Mouse (Mus musculus) lung, postnatal 14 days (tissue): ENCODE measurements around the gene Copb2.

Source experiments
- DNase-seq: peaks from one replicate; pipeline ENCODE4 v3.0.0; 2021

Gene Copb2

GRCm38 (mm10) chr9:98563137-98564126 is at the start of gene Copb2:
Gene Copb2 (plus strand): TSS chr9:98563721.
- peak; percentile 99 for DNase-seq

- DNase-seq: no peak
Measured at GRCm38 (mm10) chr9:98523872-98524271, 39.6 kb upstream of the Copb2 start.

DNA sequence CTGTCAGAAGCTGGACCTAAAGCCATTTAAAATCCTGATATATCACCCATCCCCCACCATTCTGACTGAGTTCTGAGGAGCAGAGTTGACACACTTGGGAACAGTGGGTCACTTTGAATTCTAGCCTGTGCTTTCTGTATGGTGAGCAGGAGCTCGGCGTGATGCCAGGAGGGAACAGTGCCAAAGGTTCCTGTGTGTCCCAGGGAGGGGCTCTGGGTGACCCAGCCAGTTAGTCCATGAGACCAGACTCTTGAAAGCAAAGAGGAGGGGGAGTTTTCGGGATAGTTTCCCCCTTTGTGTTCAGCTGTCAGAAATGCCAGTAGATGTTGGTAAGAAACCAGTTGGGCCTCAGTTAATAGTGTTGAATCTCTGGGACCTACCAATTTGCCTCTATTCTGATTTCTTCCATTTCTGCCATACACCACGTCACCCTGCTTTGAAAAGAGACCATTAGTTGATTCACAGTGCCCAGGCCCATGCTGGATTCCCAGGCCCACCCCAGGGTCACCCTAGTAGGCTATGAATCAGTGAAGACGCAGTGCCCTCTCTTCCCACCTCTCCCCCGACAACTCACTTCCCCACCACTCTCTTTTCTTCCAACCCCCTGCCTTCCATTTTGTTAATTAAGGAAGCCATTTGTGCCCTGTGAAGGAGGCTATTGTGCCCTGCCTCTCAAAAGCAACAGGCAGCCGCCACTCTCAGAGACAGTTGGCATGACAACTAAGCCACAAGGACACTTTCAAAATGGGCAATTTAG is 38.6 kb upstream of the Copb2 start:
- peak; percentile 7 for DNase-seq

- DNase-seq: no peak
Measured at GRCm38 (mm10) chr9:98525543-98525924, 38.0 kb upstream of the Copb2 start.

DNA sequence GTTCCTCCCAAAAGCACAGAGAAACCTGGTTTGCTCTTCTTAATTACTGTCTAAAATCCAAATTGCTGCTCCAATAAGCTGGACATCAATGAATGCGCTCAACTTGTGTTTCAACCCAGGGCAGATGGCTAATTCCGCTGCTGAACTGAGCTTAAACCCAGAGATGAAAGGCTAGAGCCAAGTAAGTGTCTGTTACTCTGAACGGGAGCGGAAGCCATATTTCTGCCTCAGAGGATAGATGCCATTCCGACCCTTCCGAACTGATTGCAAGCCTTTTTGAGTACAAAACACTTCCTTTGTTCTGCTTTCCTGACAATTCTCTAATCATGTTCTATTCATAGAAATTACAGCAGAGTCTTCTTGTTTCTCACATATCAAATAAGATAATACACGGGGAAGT is 36.3 kb upstream of the Copb2 start:
- DNase-seq: no peak

DNA sequence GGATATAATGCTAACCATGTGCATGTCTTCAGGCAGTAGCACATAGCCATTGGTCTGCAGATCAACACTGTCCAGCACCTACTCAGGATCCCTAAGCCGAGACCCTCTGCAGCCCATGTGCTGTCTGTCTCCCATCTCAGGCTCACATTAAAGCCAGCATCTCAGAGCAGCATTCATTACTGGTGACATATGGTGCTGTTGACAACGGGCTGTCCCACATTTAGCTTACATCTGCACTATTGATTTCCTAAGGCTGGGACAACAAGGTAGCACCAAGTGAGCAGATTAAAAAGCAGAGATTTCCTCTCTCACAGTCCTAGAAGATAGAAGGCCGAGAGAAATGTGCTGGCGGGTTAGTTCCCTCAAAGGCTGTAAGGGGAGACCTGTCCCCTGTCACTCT is 33.7 kb upstream of the Copb2 start:
- no peak for DNase-seq

- DNase-seq: no peak
Measured at GRCm38 (mm10) chr9:98530999-98531398, 32.5 kb upstream of the Copb2 start.

GRCm38 (mm10) chr9:98534675-98535280 is 28.7 kb upstream of the Copb2 start:
- DNase-seq: no peak

DNA sequence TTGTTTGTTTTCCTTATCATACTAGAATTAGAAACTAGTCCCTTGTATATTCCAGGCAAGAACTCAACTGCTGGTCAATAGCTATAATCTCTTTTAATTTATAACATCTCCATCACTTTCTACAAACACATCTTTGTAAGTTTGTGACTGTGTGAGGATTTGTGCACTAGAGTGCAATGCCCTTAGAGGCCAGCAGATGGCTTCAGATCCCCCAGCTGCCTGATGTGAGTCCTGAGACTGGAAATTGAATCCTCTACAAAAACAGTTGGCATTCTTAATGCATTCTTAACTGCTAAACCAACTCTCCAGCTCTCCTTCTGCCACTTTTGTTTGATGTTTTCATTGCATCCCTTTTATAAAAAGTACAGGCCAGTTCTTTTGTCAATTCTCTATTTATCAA is 27.8 kb upstream of the Copb2 start:
- DNase-seq: no peak

DNA sequence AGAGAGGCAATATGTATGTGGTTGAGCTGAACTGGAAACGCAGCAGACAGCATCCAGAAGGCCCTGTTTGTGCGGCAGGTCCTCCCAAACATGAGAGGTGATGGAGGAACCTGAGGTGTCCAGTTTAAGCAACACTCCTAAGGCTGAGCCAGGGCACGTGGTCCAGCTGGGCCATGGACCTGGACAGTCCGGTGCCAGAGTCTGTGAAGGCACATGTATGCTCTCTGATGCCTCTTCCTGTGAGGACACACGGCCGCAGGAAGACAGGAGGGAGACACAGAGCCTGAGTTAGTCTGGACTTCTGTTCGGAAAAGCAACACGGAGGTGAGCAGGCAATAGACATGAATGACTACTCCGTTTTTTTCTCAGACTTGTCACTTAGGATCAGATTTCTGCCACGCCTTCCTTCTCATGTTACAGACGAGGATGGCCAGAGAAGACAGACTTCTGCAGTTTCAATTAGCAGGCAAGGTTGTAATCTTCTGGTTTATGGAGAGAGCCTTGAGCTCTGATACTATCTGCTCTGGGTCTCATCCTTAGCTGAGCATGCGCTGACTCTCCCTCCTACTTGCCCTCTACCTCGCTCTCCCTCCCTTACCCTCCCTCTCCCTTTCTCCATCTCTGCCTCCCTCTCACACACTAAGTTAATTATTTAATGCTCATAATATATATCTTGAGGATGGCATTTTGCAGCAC is 25.4 kb upstream of the Copb2 start:
- no peak for DNase-seq

DNA sequence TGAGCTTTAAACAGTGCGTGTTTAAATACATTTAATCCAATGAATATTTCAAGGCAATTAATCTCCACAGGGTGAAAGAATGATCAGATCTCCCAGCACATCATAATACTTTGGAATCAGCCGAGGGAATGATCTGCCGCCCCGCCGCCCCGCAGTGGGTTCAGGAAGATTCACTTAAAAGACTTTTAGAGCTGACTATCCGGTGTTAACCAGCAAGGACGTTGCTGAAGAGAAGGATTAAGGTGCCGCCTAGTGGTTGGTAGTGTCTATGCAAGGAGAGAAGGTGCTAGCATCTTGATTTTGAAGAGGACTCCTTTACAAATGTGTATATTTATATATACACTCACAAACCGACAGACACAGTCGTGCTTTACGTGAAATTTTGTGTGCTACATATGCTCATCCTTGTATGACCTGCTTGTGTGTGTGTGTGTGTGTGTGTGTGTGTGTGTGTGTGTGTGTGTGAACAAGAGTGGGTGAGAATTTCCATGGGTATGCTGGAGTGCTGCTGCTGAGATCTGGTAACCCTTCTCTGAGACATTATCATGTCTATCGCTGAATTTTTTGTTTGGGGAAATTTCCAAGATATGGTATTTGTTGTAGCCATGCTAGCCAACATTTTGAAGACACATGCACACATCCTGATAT is 24.7 kb upstream of the Copb2 start:
- peak; percentile 74 for DNase-seq

DNA sequence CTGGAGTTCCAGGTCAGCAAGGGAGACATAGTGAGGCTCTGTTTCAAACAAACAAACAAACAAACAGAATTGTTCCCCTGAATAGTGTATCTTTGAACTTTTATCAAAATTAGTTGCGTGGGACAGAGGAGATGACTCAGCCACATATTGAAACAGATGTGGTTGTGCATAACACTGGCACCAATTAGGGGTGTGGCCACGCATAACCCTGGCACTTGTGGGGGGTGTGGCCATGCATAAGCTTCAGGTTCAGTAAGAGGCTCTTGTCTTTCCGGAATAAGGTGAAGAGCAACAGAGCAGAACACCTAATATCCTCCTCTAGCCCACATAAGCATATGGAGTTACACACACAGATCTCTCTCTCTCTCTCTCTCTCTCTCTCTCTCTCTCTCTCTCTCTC is 19.5 kb upstream of the Copb2 start:
- no peak for DNase-seq

DNA sequence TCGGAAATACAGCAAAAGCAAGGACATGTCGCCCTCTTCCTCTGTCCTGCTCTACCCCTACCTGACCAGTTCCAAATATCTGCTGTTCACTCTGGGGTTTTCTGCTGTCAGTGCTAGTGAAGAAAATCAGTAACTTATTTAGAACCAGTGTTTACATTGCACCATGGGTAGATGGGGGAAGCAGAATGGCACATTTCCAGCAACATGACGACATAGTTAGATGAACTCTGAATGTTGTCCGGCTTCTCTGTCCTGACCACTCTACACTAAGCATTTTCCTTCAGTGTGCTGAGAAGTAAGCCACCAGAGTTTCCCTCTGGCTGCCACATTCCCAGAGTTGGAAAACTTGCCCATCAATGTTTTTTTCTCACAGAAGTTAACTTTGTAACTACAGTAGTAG is 20.3 kb downstream of the Copb2 start:
- no peak for DNase-seq

DNA sequence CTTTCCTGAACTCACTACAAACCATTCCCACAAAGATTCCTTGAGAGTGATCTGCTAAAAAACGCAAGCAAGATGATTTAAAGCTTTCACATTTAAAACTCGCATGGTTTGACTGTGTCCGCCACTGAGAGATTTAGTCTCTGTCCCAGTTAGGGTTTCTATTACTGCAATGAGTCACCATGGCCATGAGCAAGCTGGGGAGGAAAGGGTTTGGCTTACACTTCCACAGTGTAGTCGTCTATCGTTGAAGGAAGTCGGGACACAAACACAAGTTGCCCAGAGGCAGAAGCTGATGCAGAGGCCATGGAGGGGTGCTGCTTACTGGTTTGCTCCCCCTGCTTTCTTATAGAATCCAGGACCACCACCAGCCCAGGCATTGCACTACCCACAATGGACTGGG is 36.6 kb downstream of the Copb2 start:
- DNase-seq: no peak

- peak; percentile 77 for DNase-seq
Measured at GRCm38 (mm10) chr9:98601156-98601836, 37.8 kb downstream of the Copb2 start, which contains the start of gene Mrps22. Gene Mrps22 (minus strand): TSS chr9:98601660.

DNA sequence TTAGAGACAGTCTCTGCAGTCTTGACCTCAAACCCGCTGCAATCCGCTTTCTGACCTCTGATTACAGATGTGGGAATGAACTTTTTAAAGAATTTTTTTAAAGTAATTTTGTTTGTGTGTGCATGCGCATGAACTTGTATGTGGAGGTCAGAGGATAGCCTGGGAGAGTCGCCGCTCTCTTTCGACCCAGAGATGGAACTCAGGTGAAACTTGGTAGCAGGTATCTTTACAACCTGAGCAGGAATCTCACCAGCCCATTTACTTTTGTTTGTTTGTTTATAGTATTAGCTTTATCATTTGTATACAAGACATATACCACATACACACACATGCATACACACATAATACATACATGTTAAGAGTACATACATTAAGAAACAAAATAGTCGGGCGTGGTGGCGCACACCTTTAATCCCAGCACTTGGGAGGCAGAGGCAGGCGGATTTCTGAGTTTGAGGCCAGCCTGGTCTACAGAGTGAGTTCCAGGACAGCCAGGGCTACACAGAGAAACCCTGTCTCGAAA is 38.4 kb downstream of the Copb2 start:
- DNase-seq: no peak

DNA sequence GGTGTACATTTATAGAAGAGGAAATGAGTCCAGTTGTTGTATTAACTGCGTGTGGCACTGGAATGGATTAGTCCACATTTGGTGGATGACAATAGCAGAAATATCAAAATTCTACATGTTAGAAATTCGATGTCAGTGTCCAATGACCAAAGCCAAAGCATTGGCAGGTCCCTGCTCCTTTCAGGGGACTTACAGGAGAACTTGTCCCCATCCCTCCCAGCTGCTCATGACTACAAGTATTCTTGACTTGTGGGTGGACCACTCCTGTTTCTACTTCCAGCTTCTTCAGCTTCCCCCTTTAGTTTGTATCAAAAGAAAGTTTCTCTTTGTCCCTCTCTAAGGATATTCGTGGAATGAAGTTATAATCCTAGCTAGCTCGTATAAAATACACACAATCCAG is 41.4 kb downstream of the Copb2 start:
- DNase-seq: no peak

DNA sequence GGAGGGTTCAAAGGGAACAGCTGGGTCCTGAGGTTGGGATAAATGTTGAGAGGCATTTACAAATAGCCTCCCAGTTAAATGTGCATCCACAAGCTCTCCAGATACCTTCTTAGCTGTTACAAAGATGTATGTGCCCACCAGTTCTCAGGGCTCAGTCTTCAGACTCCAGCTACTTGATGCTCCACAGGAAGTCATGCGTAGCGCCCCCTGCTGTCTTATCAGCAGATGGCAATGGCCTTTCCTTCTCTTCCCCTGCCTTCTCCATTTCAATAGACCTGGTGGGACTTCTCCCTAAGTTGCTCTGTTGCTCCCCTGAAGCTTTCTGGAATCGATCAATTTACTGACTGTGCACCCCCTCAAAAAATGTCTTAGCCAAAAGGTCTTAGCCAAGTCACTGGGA is 65.0 kb downstream of the Copb2 start:
- no peak for DNase-seq

GRCm38 (mm10) chr9:98633287-98634162 is 70.0 kb downstream of the Copb2 start:
- no peak for DNase-seq
